Mouse (Mus musculus) limb, embryonic 14.5 days (tissue): Measurements from ENCODE around the gene Slc2a5. TPM values are rescaled to one million over a fixed set of nuclear protein-coding genes. Genes with fewer than 3 reads are reported as not detected.

Experiments
- ATAC-seq: fragments of 200-750 bp; cut with Nextera tagmentation; 2 replicates; pipeline ENCODE4 v1.8.0; 2017; ENCODE audit warnings: low read depth, moderate number of reproducible peaks, moderate TSS enrichment; ENCODE audit not compliant: low FRiP score
- DNase-seq: peaks from one replicate; pipeline ENCODE4 v3.0.0-alpha.2; 2015; ENCODE audit warnings: low spot score
- H3K27ac ChIP-seq: fragments of 300-500 bp; sonication (generic); replicated peaks from 2 replicates; pipeline ENCODE4 v1.5.1; 2014; ENCODE audit warnings: low read depth, mild to moderate bottlenecking, low read length, moderate library complexity, mixed read lengths
- H3K27me3 ChIP-seq: fragments of 300-500 bp; sonication (generic); 2 replicates; pipeline ENCODE4 v1.6.1; 2014; ENCODE audit warnings: low read length, mixed read lengths; ENCODE audit not compliant: control insufficient read depth, insufficient read depth
- H3K36me3 ChIP-seq: fragments of 300-500 bp; sonication (generic); 2 replicates; pipeline ENCODE4 v1.6.1; 2014; ENCODE audit warnings: mild to moderate bottlenecking, low read length, moderate library complexity, mixed read lengths; ENCODE audit not compliant: control insufficient read depth, insufficient read depth
- H3K4me1 ChIP-seq: fragments of 300-500 bp; sonication (generic); 2 replicates; pipeline ENCODE4 v1.6.1; 2014; ENCODE audit warnings: antibody characterized with exemption, low read length, mixed read lengths; ENCODE audit not compliant: control insufficient read depth, insufficient read depth
- H3K4me2 ChIP-seq: fragments of 300-500 bp; sonication (generic); replicated peaks from 2 replicates; pipeline ENCODE4 v1.6.1; 2014; ENCODE audit warnings: low read depth, mild to moderate bottlenecking, low read length, moderate library complexity; ENCODE audit not compliant: severe bottlenecking
- H3K4me3 ChIP-seq: fragments of 300-500 bp; sonication (generic); replicated peaks from 2 replicates; pipeline ENCODE4 v1.5.1; 2014; ENCODE audit warnings: low read length
- H3K9ac ChIP-seq: fragments of 300-500 bp; sonication (generic); 2 replicates; pipeline ENCODE4 v1.6.1; 2014; ENCODE audit warnings: mild to moderate bottlenecking, low read depth, low read length, moderate library complexity; ENCODE audit not compliant: severe bottlenecking
- H3K9me3 ChIP-seq: fragments of 300-500 bp; sonication (generic); 2 replicates; pipeline ENCODE4 v1.6.1; 2016; ENCODE audit warnings: low read length; ENCODE audit not compliant: control insufficient read depth
- POLR2A ChIP-seq: fragments of 200-500 bp; IDR thresholded peaks from 2 replicates; pipeline ENCODE4 v1.8.0; 2012; ENCODE audit warnings: inconsistent platforms, mild to moderate bottlenecking, moderate library complexity, borderline replicate concordance; ENCODE audit not compliant: insufficient read depth, insufficient read length; ENCODE audit errors: extremely low read depth
- WGBS: fragments of 180-500 bp; shearing (Covaris S2); extraction: QIAGEN DNeasy Blood & Tissue Kit; methylation state at CpG from one replicate; pipeline ENCODE4 v1.1.7; 2014; 5-methylcytosine and 5-hydroxymethylcytosine counted together
- polyA plus RNA-seq, 2 experiments: library from polyadenylated mRNA; depleted of rRNA in 1 of 2; stranded (reverse) in 1 of 2; unstranded in 1 of 2; fragments of >200 nt; fragmentation: Nextera tagmentation in 1 of 2; extraction: Ambion mirVana in 1 of 2; gene quantifications; 2 replicates each; pipeline versions ENCODE4 v1.2.1 to v1.2.3; 2012 to 2014

The Slc2a5 gene
- polyA plus RNA-seq, 2 experiments: 2.2 to 2.6 TPM

GRCm38 (mm10) chr4:150078646-150079045, 40.4 kb upstream of the Slc2a5 start:
- Histone ChIP-seq H3K27ac (no peak overlapping the region), H3K27me3 (no peaks in the 10 kb centered on the region), H3K9me3 (no peaks in the 10 kb centered on the region), H3K4me3 (no peak overlapping the region), H3K36me3 (no peaks in the 10 kb centered on the region), H3K4me1 (no peaks in the 10 kb centered on the region), H3K4me2 (no peak overlapping the region), H3K9ac (no peak overlapping the region)
- DNase-seq (no peak), ATAC-seq (no peak)
- no peak for TF ChIP-seq POLR2A
- WGBS: 66% methylated on average over 2 of the region's 2 CpGs

GRCm38 (mm10) chr4:150079244-150079643, 39.8 kb upstream of the Slc2a5 start:
- DNase-seq: no peak
- H3K4me1 ChIP-seq: no peaks in the 10 kb centered on the region
- H3K27ac ChIP-seq: no peak overlapping the region
- H3K9ac ChIP-seq: no peak overlapping the region
- H3K4me3 ChIP-seq: no peak overlapping the region
- ATAC-seq: no peak
- no peak for TF ChIP-seq POLR2A
- 63% methylated on average over 7 of the region's 7 CpGs for WGBS
- H3K9me3 ChIP-seq: no peaks in the 10 kb centered on the region
- no peaks in the 10 kb centered on the region for H3K27me3 ChIP-seq
- no peak overlapping the region for H3K4me2 ChIP-seq
- no peaks in the 10 kb centered on the region for H3K36me3 ChIP-seq

DNA sequence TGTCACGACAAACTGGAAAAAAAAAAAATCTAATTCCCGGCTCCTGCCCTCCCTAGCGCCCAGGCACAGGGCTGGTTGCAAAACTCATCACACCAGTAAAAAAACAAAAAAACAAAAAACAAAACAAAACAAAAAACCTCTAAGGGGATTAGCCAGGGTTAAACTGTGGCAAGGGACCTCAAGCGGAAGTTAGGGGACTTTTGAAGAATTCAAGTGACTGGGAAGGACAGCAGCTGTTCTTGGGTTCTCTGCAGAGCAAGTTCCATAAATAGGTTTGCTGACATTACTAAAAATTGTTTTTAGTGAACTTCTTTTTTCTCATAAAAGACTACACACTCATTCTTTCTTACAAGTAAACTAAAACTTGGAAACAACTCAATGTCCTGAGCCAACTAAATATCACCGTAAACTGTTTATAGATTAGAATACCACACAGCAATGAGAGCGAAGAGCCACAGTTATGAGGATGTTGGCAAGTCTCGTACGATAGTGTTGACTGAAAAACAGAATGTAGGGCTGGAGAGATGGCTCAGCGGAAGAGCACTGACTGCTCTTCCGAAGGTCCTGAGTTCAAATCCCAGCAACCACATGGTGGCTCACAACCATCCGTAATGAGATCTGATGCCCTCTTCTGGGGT, 38.6 kb upstream of the Slc2a5 start:
- DNase-seq: no peak

DNA sequence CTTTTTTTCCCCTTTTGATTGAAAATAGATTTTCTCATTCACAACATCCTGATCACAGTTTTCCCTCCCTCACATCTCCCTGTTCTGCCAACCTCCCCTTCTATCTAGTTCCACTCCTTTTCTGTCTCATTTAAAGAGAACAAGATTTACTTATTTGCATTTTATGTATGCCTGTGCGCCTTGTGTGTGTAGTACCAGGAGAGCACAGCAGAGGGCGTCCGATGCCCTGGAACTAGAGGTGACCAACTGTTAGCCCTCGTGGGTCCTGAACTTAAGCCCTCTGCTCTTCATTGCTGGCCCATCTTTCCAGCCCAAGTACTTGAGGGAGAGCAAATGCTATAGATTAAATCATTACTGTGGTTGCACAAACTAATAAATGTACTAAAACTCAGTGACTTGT, 33.7 kb upstream of the Slc2a5 start:
- no peaks in the 10 kb centered on the region for H3K27me3 ChIP-seq
- no peak overlapping the region for H3K9ac ChIP-seq
- no peaks in the 10 kb centered on the region for H3K9me3 ChIP-seq
- no peak overlapping the region for H3K27ac ChIP-seq
- no peak for ATAC-seq
- H3K4me2 ChIP-seq: no peak overlapping the region
- DNase-seq: no peak
- peaks cover 7% of the 10 kb centered on the region for H3K4me1 ChIP-seq
- WGBS: 76% methylated on average over 4 of the region's 4 CpGs
- H3K4me3 ChIP-seq: no peak overlapping the region
- no peaks in the 10 kb centered on the region for H3K36me3 ChIP-seq
- TF ChIP-seq POLR2A: no peak

More for the DNA sequence above, 38.6 kb upstream of the Slc2a5 start:
- no peak overlapping the region for H3K4me3 ChIP-seq
- H3K9me3 ChIP-seq: no peaks in the 10 kb centered on the region
- TF ChIP-seq POLR2A: no peak
- no peak overlapping the region for H3K9ac ChIP-seq
- H3K27ac ChIP-seq: no peak overlapping the region
- no peak overlapping the region for H3K4me2 ChIP-seq
- 78% methylated on average over 11 of the region's 11 CpGs for WGBS
- no peaks in the 10 kb centered on the region for H3K27me3 ChIP-seq
- no peak for ATAC-seq
- no peaks in the 10 kb centered on the region for H3K4me1 ChIP-seq
- no peaks in the 10 kb centered on the region for H3K36me3 ChIP-seq

DNA sequence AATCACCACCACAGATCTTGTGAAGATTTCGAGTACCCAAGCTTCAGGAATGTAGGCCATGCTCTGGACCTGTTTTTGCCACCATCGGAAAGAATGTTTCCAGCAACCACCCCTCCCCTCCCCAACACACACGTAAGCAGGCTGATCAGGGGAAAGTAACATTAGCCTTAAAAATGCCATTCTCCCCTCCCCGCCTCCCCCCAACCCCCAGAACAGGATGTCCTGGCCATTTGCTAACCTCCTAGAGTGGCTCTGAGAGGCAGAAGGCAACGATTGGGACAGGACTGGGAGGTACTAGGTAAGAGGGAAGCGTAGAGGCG, 32.3 kb upstream of the Slc2a5 start:
- Histone ChIP-seq H3K36me3 (no peaks in the 10 kb centered on the region), H3K27ac (0 out of 2 replicates have a peak overlapping the region, but pooled peaks have one; percentile 43), H3K9ac (0 out of 2 replicates have a peak overlapping the region, but pooled peaks have one; percentile 28), H3K4me2 (peak overlapping the region; percentile 99), H3K9me3 (no peaks in the 10 kb centered on the region), H3K4me3 (peak overlapping the region; percentile 63), H3K27me3 (no peaks in the 10 kb centered on the region), H3K4me1 (peaks cover 7% of the 10 kb centered on the region)
- TF ChIP-seq POLR2A: no peak
- ATAC-seq: no peak; the same call in 1 of the 2 replicates
- under 1% methylated on average over 7 of the region's 7 CpGs for WGBS
- DNase-seq: no peak
